Mouse (Mus musculus) mammary gland, adult 2 months (tissue): ENCODE data around the gene Etv5. TPM values are rescaled to one million over a fixed set of nuclear protein-coding genes. Genes with fewer than 3 reads are reported as not detected.

Experiments used
- polyA plus RNA-seq: library from polyadenylated mRNA; depleted of rRNA; stranded (reverse); fragments of >200 nt; gene quantifications from 2 replicates; pipeline ENCODE4 v1.2.3, GENCODE M21; 2012; ENCODE audit warnings: low replicate concordance; rRNA removed

Gene Etv5
- 9.4 and 14.5 TPM in 2 replicates for polyA plus RNA-seq

DNA sequence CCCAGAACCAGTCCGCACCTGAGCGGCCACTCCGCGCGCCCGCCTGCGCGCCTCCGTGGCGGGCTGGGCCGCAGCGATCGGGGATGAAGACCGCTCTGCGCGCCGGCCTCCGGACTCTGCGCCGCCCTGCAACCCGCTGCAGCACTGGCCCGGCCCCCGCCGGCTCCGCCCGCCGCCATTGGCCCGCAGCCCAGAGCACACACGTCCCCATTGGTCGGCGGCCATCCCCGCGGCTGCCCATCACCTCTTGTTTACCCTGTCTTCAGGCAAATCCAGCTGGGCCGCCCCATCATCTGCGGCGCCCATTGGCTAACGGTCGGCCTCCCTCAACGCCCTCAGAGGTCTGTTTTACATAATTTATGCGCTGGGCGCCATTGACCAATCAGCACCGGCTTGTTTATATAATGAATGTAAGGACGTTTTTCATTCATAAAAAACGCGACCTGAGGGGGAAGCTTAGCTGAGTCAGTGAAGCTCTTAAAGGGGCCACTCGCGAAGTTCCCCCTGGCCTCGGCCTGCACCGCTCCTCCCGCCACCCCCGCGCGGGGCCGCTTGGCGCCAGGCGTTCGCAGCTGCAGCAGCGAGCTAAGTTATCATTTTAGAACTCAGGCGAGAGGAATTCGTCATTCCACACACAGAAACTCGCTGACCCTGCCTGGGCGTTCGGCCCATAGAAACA is at the start of gene Etv5:
Etv5 (minus strand) TSS at position 221 of the 679 bp plus-strand sequence.

Other genes starting within 250 kb of the Etv5 start
- 14.8 and 29.2 TPM in 2 replicates for gene Tra2b, start 173.7 kb downstream of the Etv5 start, polyA plus RNA-seq
- gene Dgkg, start 217.5 kb upstream of the Etv5 start, polyA plus RNA-seq, result 0.11 and 0.13 TPM in 2 replicates